Mouse (Mus musculus) embryonic facial prominence, embryonic 14.5 days (tissue): ENCODE measurements around the gene Gsta2. TPM values are rescaled to one million over a fixed set of nuclear protein-coding genes. Genes with fewer than 3 reads are reported as not detected.
A peak's percentile ranks its signal among the peaks of the same experiment; 100 is the strongest.

Experiments
- ATAC-seq: fragments of 200-750 bp; cut with Nextera tagmentation; 2 replicates; pipeline ENCODE4 v1.8.0; 2017; ENCODE audit warnings: low read depth, moderate number of reproducible peaks, moderate TSS enrichment
- DNase-seq: peaks from one replicate; pipeline ENCODE4 v3.0.0-alpha.2; 2015; ENCODE audit warnings: low spot score
- H3K27ac ChIP-seq: fragments of 300-500 bp; sonication (generic); replicated peaks from 2 replicates; pipeline ENCODE4 v1.5.1; 2014; ENCODE audit warnings: low read depth, mild to moderate bottlenecking, low read length, moderate library complexity
- H3K27me3 ChIP-seq: fragments of 300-500 bp; sonication (generic); replicated peaks from 2 replicates; pipeline ENCODE4 v1.6.1; 2014; ENCODE audit warnings: low read length; ENCODE audit not compliant: control insufficient read depth, insufficient read depth
- H3K36me3 ChIP-seq: fragments of 300-500 bp; sonication (generic); 2 replicates; pipeline ENCODE4 v1.6.1; 2014; ENCODE audit warnings: low read length, mixed read lengths; ENCODE audit not compliant: control insufficient read depth, insufficient read depth
- H3K4me1 ChIP-seq: fragments of 300-500 bp; sonication (generic); 2 replicates; pipeline ENCODE4 v1.6.1; 2014; ENCODE audit warnings: antibody characterized with exemption, low read length; ENCODE audit not compliant: control insufficient read depth, insufficient read depth
- H3K4me2 ChIP-seq: fragments of 300-500 bp; sonication (generic); 2 replicates; pipeline ENCODE4 v1.6.1; 2014; ENCODE audit warnings: low read depth, mild to moderate bottlenecking, low read length, moderate library complexity, mixed read lengths
- H3K4me3 ChIP-seq: fragments of 300-500 bp; sonication (generic); 2 replicates; pipeline ENCODE4 v1.5.1; 2014; ENCODE audit warnings: low read depth, mild to moderate bottlenecking, low read length
- H3K9ac ChIP-seq: fragments of 300-500 bp; sonication (generic); 2 replicates; pipeline ENCODE4 v1.6.1; 2014; ENCODE audit warnings: low read depth, mild to moderate bottlenecking, low read length, moderate library complexity, mixed read lengths
- H3K9me3 ChIP-seq: fragments of 300-500 bp; sonication (generic); 2 replicates; pipeline ENCODE4 v1.6.1; 2016; ENCODE audit warnings: low read length; ENCODE audit not compliant: control insufficient read depth
- WGBS: fragments of 180-500 bp; shearing (Covaris S2); extraction: QIAGEN DNeasy Blood & Tissue Kit; methylation state at CpG from one replicate; pipeline ENCODE4 v1.1.7; 2014; 5-methylcytosine and 5-hydroxymethylcytosine counted together
- polyA plus RNA-seq: library from polyadenylated mRNA; unstranded; fragments of >200 nt; fragmentation: Nextera tagmentation; extraction: Ambion mirVana; gene quantifications from 2 replicates; pipeline ENCODE4 v1.2.1, GENCODE M21; 2014

The Gsta2 gene
- polyA plus RNA-seq, 1 experiment from 2014 or later = 4.9 TPM

DNA sequence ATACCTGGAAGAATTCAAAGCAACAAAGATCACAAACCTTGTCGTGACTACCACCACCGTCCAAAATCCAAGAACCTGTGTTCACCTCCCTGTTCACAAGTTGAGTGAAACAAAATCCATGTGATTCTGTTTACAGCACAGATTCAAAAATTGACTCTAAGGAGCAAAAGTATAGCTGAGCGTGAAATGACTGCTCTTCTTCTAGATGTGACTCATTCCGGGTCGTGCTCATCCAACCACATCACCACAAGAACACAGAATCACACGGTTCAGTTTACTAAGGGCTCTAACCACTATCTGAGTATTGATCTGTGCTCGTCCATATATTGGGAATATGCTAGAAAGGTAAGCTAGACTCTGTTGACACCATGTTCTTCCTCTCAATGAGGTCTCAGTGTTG lies 31.4 kb upstream of the Gsta2 start:
- H3K4me2 ChIP-seq = no peak overlapping the region
- H3K9ac ChIP-seq = no peak overlapping the region
- H3K4me3 ChIP-seq = no peak overlapping the region
- H3K9me3 ChIP-seq = no peaks in the 10 kb centered on the region
- no peak for ATAC-seq
- H3K36me3 ChIP-seq = no peaks in the 10 kb centered on the region
- no peaks in the 10 kb centered on the region for H3K4me1 ChIP-seq
- no peak overlapping the region for H3K27ac ChIP-seq
- WGBS = 82% methylated on average over 7 of the region's 7 CpGs
- DNase-seq = no peak
- H3K27me3 ChIP-seq = no peaks in the 10 kb centered on the region; the same call in 1 of the 2 replicates

DNA sequence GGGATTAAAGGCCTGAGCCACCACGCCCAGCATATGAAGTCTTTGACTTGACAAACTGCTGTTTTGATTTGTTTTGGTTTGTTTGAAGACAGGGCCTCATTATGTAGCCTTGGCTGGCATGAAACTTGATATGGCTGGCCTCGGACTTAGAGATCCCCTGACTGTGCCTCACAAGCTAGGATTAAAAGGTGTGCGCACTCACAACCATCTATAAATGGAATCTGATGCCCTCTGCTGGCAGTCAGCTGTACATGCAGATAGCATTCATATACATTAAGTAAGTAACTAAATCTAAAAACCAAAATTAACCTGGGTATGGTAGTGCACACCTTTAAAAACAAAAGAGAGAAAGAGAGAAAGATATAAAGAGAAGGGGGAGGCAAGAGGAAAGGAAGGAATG lies 30.3 kb upstream of the Gsta2 start:
- Histone ChIP-seq H3K9me3 (no peaks in the 10 kb centered on the region), H3K27me3 (no peaks in the 10 kb centered on the region), H3K4me2 (no peak overlapping the region), H3K4me1 (no peaks in the 10 kb centered on the region), H3K9ac (no peak overlapping the region), H3K27ac (no peak overlapping the region), H3K36me3 (no peaks in the 10 kb centered on the region), H3K4me3 (no peak overlapping the region)
- DNase-seq (peak; percentile 27), ATAC-seq (no peak)
- WGBS = 36% methylated on average over 3 of the region's 3 CpGs

DNA sequence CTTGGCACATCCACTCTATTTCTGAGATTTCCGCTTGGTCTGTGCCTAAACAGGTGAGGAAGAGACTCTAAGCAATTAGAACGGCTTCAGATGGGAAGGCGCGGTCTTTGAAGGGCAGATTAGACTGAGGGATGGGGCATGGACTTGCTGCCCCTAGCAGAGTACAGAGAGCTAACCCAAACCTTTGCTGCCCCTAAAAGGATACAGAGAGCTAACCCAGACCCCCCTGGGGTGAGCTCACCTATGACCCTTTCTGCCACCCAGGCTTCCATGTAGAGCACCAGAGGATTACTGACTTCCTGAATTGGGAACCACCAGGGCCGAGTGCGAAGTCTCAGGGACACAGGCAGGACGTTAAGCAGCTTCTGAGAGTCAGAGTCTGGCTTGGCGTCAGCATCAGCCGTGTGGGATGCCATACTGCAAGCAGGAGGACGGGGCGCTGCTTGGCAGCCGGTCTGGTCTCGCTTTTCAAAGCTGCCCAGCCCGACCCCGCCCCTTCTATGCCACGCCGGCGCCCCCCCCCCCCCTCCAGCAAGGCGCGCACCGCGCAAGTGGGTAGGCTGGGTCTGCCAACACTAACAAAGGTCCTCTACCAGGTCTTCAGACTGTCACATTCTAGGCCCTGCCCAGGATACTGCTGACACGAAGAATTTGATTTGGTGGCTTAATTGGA lies 22.7 kb upstream of the Gsta2 start, which contains the start of gene Ooep:
Gene Ooep (minus strand): TSS at position 613 of the 673 bp plus-strand sequence.
- Histone ChIP-seq H3K27ac (no peak within 1 kb of the TSS), H3K4me2 (peak within 1 kb of the TSS; percentile 56), H3K27me3 (0 out of 2 replicates have a peak, but pooled peaks cover 4% of the 10 kb centered on the region), H3K4me3 (peak within 1 kb of the TSS; percentile 28), H3K36me3 (no peaks in the 10 kb centered on the region), H3K9ac (peak within 1 kb of the TSS; percentile 41), H3K4me1 (no peaks in the 10 kb centered on the region), H3K9me3 (no peaks in the 10 kb centered on the region)
- DNase-seq (peak; percentile 82), ATAC-seq (peak; percentile 93)
- WGBS = 4% methylated on average over 19 of the region's 23 CpGs

DNA sequence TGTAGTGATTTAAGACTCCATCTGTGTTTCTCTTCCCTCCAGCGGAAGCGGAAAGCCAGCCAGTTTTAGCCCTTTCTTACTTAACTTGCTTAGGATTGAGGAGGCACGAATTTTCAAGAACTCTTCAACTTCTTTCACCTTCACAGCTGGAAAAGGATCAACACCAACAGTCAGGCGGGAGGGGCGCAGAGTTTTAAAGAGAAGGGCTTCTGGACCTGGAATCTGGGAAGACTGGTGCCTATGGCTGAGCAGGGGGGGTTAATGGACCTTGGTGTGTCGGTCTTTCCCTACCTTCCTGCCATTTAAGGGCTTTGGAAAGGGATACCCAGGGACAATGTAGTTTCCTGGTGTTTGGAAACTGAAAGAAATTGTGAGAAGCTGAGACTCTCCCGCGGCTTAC lies 22.0 kb upstream of the Gsta2 start:
- 30% methylated on average over 8 of the region's 8 CpGs for WGBS
- 0 out of 2 replicates have a peak overlapping the region, but pooled peaks have one; percentile 41 for H3K9ac ChIP-seq
- no peaks in the 10 kb centered on the region for H3K4me1 ChIP-seq
- no peak for ATAC-seq
- H3K27me3 ChIP-seq = 0 out of 2 replicates have a peak, but pooled peaks cover 4% of the 10 kb centered on the region
- H3K36me3 ChIP-seq = no peaks in the 10 kb centered on the region
- no peak for DNase-seq
- peak overlapping the region; percentile 56 for H3K4me2 ChIP-seq
- no peaks in the 10 kb centered on the region for H3K9me3 ChIP-seq
- peak overlapping the region; percentile 28 for H3K4me3 ChIP-seq
- H3K27ac ChIP-seq = no peak overlapping the region

DNA sequence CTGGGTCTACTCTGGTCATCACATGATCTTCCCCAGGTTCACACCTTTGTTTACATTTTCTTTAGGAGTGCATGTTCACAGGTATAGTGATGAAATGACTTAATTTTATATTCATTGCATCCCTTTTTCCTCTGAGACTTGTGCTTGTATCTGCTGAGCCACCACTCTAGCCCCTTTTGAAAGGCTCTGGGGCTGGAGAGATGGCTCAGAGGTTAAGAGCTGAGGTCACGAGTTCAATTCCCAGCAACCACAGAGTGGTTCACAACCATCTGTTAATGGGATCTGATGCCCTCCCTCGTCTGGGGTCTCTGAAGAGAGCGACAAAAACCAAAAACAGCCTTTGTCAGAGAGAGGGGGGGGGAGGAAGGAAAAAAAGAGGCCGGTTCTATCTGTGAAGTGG lies 19.9 kb upstream of the Gsta2 start:
- 0 out of 2 replicates have a peak, but pooled peaks cover 4% of the 10 kb centered on the region for H3K27me3 ChIP-seq

GRCm38 (mm10) chr9:78374885-78375389 lies 19.3 kb upstream of the Gsta2 start:
- 0 out of 2 replicates have a peak, but pooled peaks cover 4% of the 10 kb centered on the region for H3K27me3 ChIP-seq
- WGBS = 65% methylated on average over 1 of the region's 1 CpGs

More for the DNA sequence above, 19.9 kb upstream of the Gsta2 start:
- Histone ChIP-seq H3K4me3 (no peak overlapping the region), H3K36me3 (no peaks in the 10 kb centered on the region), H3K27ac (no peak overlapping the region), H3K9me3 (no peaks in the 10 kb centered on the region), H3K4me1 (no peaks in the 10 kb centered on the region), H3K4me2 (no peak overlapping the region), H3K9ac (no peak overlapping the region)
- 78% methylated on average over 4 of the region's 4 CpGs for WGBS
- DNase-seq (no peak), ATAC-seq (no peak)

DNA sequence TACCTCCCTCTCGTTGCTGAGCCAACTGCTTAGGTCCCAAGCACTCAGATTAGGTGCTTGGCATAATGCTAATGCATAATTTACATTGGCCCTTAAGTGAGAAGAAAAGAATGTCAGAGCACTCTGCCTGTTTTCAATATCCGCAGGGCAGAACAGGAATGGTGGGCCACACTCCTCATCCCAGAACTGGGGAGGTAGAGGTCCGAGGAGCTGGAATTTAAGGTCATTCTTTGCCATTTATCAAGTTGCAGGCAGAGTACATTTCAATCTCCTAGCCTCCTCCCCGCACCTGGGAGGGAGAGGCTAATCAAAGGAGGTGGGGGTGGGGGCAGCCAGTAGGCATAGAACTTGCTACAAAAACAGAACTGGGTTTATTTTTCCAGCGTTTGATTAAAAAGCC lies 18.8 kb upstream of the Gsta2 start:
- Histone ChIP-seq H3K9me3 (no peaks in the 10 kb centered on the region), H3K9ac (no peak overlapping the region), H3K4me2 (no peak overlapping the region), H3K27ac (no peak overlapping the region), H3K4me3 (no peak overlapping the region), H3K4me1 (no peaks in the 10 kb centered on the region), H3K36me3 (no peaks in the 10 kb centered on the region), H3K27me3 (0 out of 2 replicates have a peak, but pooled peaks cover 2% of the 10 kb centered on the region)
- ATAC-seq (no peak), DNase-seq (no peak)
- 53% methylated on average over 5 of the region's 5 CpGs for WGBS

More at GRCm38 (mm10) chr9:78374885-78375389, 19.3 kb upstream of the Gsta2 start:
- Histone ChIP-seq H3K4me1 (no peaks in the 10 kb centered on the region), H3K4me2 (no peak overlapping the region), H3K36me3 (no peaks in the 10 kb centered on the region), H3K9ac (no peak overlapping the region), H3K4me3 (no peak overlapping the region), H3K9me3 (no peaks in the 10 kb centered on the region), H3K27ac (no peak overlapping the region)
- DNase-seq (no peak), ATAC-seq (no peak)

- Histone ChIP-seq H3K4me3 (no peak overlapping the region), H3K36me3 (no peaks in the 10 kb centered on the region), H3K27ac (no peak overlapping the region), H3K9ac (no peak overlapping the region), H3K4me1 (no peaks in the 10 kb centered on the region), H3K9me3 (no peaks in the 10 kb centered on the region), H3K27me3 (no peaks in the 10 kb centered on the region), H3K4me2 (no peak overlapping the region)
- ATAC-seq (no peak), DNase-seq (no peak)
- 81% methylated on average over 10 of the region's 10 CpGs for WGBS
Observed at GRCm38 (mm10) chr9:78372827-78373504, 17.4 kb upstream of the Gsta2 start.
